Mouse (Mus musculus): ENCODE results near the gene Dyrk1b. TPM values are rescaled to one million over a fixed set of nuclear protein-coding genes. Genes with fewer than 3 reads are reported as not detected.
"Not testable (repeated sequence)": the region's sequence is repeated elsewhere in the genome, so short reads cannot be mapped to it uniquely, and the experiment has no call there.

Dyrk1b gene
- polyA plus RNA-seq, 2 experiments = 13.8 to 26.0 TPM

- Histone ChIP-seq H3K27ac (replicated peaks; ENCODE audit: low read depth, low read length) (peak overlapping the region; percentile 58; the same call in 1 of the 2 replicates), H3K4me2 (replicated peaks; ENCODE audit: low read depth, low read length, severe bottlenecking) (peak overlapping the region; percentile 49), H3K36me3 (ENCODE audit: control insufficient read depth, insufficient read depth, low read length) (no peaks in the 10 kb centered on the region), H3K4me3 (replicated peaks; ENCODE audit: low read length) (peak overlapping the region; percentile 27), H3K4me1 (ENCODE audit: control insufficient read depth, insufficient read depth, low read length) (no peaks in the 10 kb centered on the region), H3K9ac (ENCODE audit: low read depth, low read length, severe bottlenecking) (peak overlapping the region; percentile 53), H3K27me3 (ENCODE audit: control insufficient read depth, insufficient read depth, low read length) (no peaks in the 10 kb centered on the region), H3K9me3 (ENCODE audit: control insufficient read depth, low read length) (no peaks in the 10 kb centered on the region)
- DNase-seq (ENCODE audit: low spot score) (no peak), ATAC-seq (ENCODE audit: low FRiP score, low read depth) (no peak)
- no peak for TF ChIP-seq POLR2A (IDR thresholded peaks at IDR 0.05; ENCODE audit: borderline replicate concordance, extremely low read depth, insufficient read depth, insufficient read length)
- 39% methylated on average over 12 of the region's 12 CpGs for WGBS
These were observed 29.2 kb downstream of the Dyrk1b start for GRCm38 (mm10) chr7:28208396-28208987.

GRCm38 (mm10) chr7:28208988-28209508, 29.8 kb downstream of the Dyrk1b start:
- no peaks in the 10 kb centered on the region for H3K27me3 ChIP-seq (ENCODE audit: control insufficient read depth, insufficient read depth, low read length)
- no peaks in the 10 kb centered on the region for H3K9me3 ChIP-seq (ENCODE audit: control insufficient read depth, low read length)
- H3K4me1 ChIP-seq (ENCODE audit: control insufficient read depth, insufficient read depth, low read length) = no peaks in the 10 kb centered on the region
- peak overlapping the region; percentile 58; the same call in 1 of the 2 replicates for H3K27ac ChIP-seq (replicated peaks; ENCODE audit: low read depth, low read length)
- TF ChIP-seq POLR2A (IDR thresholded peaks at IDR 0.05; ENCODE audit: borderline replicate concordance, extremely low read depth, insufficient read depth, insufficient read length) = no peak
- peak; percentile 78; the same call in 1 of the 2 replicates for ATAC-seq (ENCODE audit: low FRiP score, low read depth)
- H3K36me3 ChIP-seq (ENCODE audit: control insufficient read depth, insufficient read depth, low read length) = no peaks in the 10 kb centered on the region
- peak; percentile 89 for DNase-seq (ENCODE audit: low spot score)
- 51% methylated on average over 19 of the region's 19 CpGs for WGBS
- H3K4me3 ChIP-seq (replicated peaks; ENCODE audit: low read length) = peak overlapping the region; percentile 27
- peak overlapping the region; percentile 49 for H3K4me2 ChIP-seq (replicated peaks; ENCODE audit: low read depth, low read length, severe bottlenecking)
- H3K9ac ChIP-seq (ENCODE audit: low read depth, low read length, severe bottlenecking) = peak overlapping the region; percentile 53

GRCm38 (mm10) chr7:28210731-28211130, 31.5 kb downstream of the Dyrk1b start:
- no peaks in the 10 kb centered on the region for H3K4me1 ChIP-seq (ENCODE audit: control insufficient read depth, insufficient read depth, low read length)
- H3K4me3 ChIP-seq (replicated peaks; ENCODE audit: low read length) = no peak overlapping the region

GRCm38 (mm10) chr7:28214142-28214541, 34.9 kb downstream of the Dyrk1b start:
- Histone ChIP-seq H3K36me3 (ENCODE audit: control insufficient read depth, insufficient read depth, low read length) (no peaks in the 10 kb centered on the region), H3K27me3 (ENCODE audit: control insufficient read depth, insufficient read depth, low read length) (no peaks in the 10 kb centered on the region), H3K4me2 (replicated peaks; ENCODE audit: low read depth, low read length, severe bottlenecking) (no peak overlapping the region), H3K9me3 (ENCODE audit: control insufficient read depth, low read length) (no peaks in the 10 kb centered on the region), H3K9ac (ENCODE audit: low read depth, low read length, severe bottlenecking) (no peak overlapping the region), H3K4me1 (ENCODE audit: control insufficient read depth, insufficient read depth, low read length) (no peaks in the 10 kb centered on the region), H3K4me3 (replicated peaks; ENCODE audit: low read length) (no peak overlapping the region), H3K27ac (replicated peaks; ENCODE audit: low read depth, low read length) (no peak overlapping the region)
- DNase-seq (ENCODE audit: low spot score) (no peak), ATAC-seq (ENCODE audit: low FRiP score, low read depth) (no peak)
- 27% methylated on average over 10 of the region's 10 CpGs for WGBS
- TF ChIP-seq POLR2A (IDR thresholded peaks at IDR 0.05; ENCODE audit: borderline replicate concordance, extremely low read depth, insufficient read depth, insufficient read length) = no peak

More at GRCm38 (mm10) chr7:28210731-28211130, 31.5 kb downstream of the Dyrk1b start:
- Histone ChIP-seq H3K36me3 (ENCODE audit: control insufficient read depth, insufficient read depth, low read length) (no peaks in the 10 kb centered on the region), H3K27me3 (ENCODE audit: control insufficient read depth, insufficient read depth, low read length) (no peaks in the 10 kb centered on the region), H3K4me2 (replicated peaks; ENCODE audit: low read depth, low read length, severe bottlenecking) (no peak overlapping the region), H3K9ac (ENCODE audit: low read depth, low read length, severe bottlenecking) (no peak overlapping the region), H3K9me3 (ENCODE audit: control insufficient read depth, low read length) (no peaks in the 10 kb centered on the region), H3K27ac (replicated peaks; ENCODE audit: low read depth, low read length) (no peak overlapping the region)
- DNase-seq (ENCODE audit: low spot score) = no peak
- ATAC-seq (ENCODE audit: low FRiP score, low read depth) = no peak
- no peak for TF ChIP-seq POLR2A (IDR thresholded peaks at IDR 0.05; ENCODE audit: borderline replicate concordance, extremely low read depth, insufficient read depth, insufficient read length)
- WGBS = 46% methylated on average over 5 of the region's 5 CpGs

- not testable (repeated sequence) for H3K4me1 ChIP-seq (ENCODE audit: control insufficient read depth, insufficient read depth, low read length); H3K27ac ChIP-seq (replicated peaks; ENCODE audit: low read depth, low read length); H3K36me3 ChIP-seq (ENCODE audit: control insufficient read depth, insufficient read depth, low read length); H3K9ac ChIP-seq (ENCODE audit: low read depth, low read length, severe bottlenecking); DNase-seq (ENCODE audit: low spot score); H3K4me2 ChIP-seq (replicated peaks; ENCODE audit: low read depth, low read length, severe bottlenecking); H3K27me3 ChIP-seq (ENCODE audit: control insufficient read depth, insufficient read depth, low read length); H3K9me3 ChIP-seq (ENCODE audit: control insufficient read depth, low read length); H3K4me3 ChIP-seq (replicated peaks; ENCODE audit: low read length); ATAC-seq (ENCODE audit: low FRiP score, low read depth)
- whole genome bisulfite sequencing = 83% methylated on average over 2 of the region's 2 CpGs
These were observed 36.7 kb downstream of the Dyrk1b start for GRCm38 (mm10) chr7:28215950-28216349.

- not testable (repeated sequence) for DNase-seq (ENCODE audit: low spot score)
These were observed 38.5 kb downstream of the Dyrk1b start for GRCm38 (mm10) chr7:28217811-28218210.

GRCm38 (mm10) chr7:28218951-28219740, 39.9 kb downstream of the Dyrk1b start:
- 91% methylated on average over 18 of the region's 20 CpGs for WGBS
- H3K27ac ChIP-seq (replicated peaks; ENCODE audit: low read depth, low read length); H3K4me1 ChIP-seq (ENCODE audit: control insufficient read depth, insufficient read depth, low read length); H3K9ac ChIP-seq (ENCODE audit: low read depth, low read length, severe bottlenecking); H3K4me2 ChIP-seq (replicated peaks; ENCODE audit: low read depth, low read length, severe bottlenecking); H3K4me3 ChIP-seq (replicated peaks; ENCODE audit: low read length); H3K27me3 ChIP-seq (ENCODE audit: control insufficient read depth, insufficient read depth, low read length); ATAC-seq (ENCODE audit: low FRiP score, low read depth); H3K36me3 ChIP-seq (ENCODE audit: control insufficient read depth, insufficient read depth, low read length); H3K9me3 ChIP-seq (ENCODE audit: control insufficient read depth, low read length); DNase-seq (ENCODE audit: low spot score): not testable (repeated sequence)

More at GRCm38 (mm10) chr7:28217811-28218210, 38.5 kb downstream of the Dyrk1b start:
- not testable (repeated sequence) for ATAC-seq (ENCODE audit: low FRiP score, low read depth); H3K9ac ChIP-seq (ENCODE audit: low read depth, low read length, severe bottlenecking); H3K36me3 ChIP-seq (ENCODE audit: control insufficient read depth, insufficient read depth, low read length); H3K4me3 ChIP-seq (replicated peaks; ENCODE audit: low read length); H3K9me3 ChIP-seq (ENCODE audit: control insufficient read depth, low read length); H3K27me3 ChIP-seq (ENCODE audit: control insufficient read depth, insufficient read depth, low read length); H3K4me2 ChIP-seq (replicated peaks; ENCODE audit: low read depth, low read length, severe bottlenecking); H3K4me1 ChIP-seq (ENCODE audit: control insufficient read depth, insufficient read depth, low read length); H3K27ac ChIP-seq (replicated peaks; ENCODE audit: low read depth, low read length)
- WGBS = 88% methylated on average over 7 of the region's 13 CpGs
